Mouse (Mus musculus) G1E (cell line): ENCODE data around the gene Crlf1. TPM values are rescaled to one million over a fixed set of nuclear protein-coding genes. Genes with fewer than 3 reads are reported as not detected.

ENCODE experiments used
- ATAC-seq: 2 replicates; pipeline ENCODE4 v1.8.0; 2016; ENCODE audit warnings: mild to moderate bottlenecking; ENCODE audit not compliant: insufficient number of reproducible peaks, poor library complexity, low FRiP score, severe bottlenecking; ENCODE audit errors: extremely low read depth
- DNase-seq: peaks from one replicate; pipeline ENCODE4 v3.0.0; 2012; ENCODE audit warnings: low spot score
- H3K27me3 ChIP-seq: 2 replicates; pipeline ENCODE4 v1.6.1; 2012; ENCODE audit warnings: mild to moderate bottlenecking, low read length, inconsistent platforms; ENCODE audit not compliant: insufficient read depth
- H3K36me3 ChIP-seq: replicated peaks from 2 replicates; pipeline ENCODE3; 2012; ENCODE audit warnings: mild to moderate bottlenecking, inconsistent platforms
- H3K4me1 ChIP-seq: 2 replicates; pipeline ENCODE4 v1.6.1; 2012; ENCODE audit warnings: low read depth, low read length, inconsistent platforms, mixed read lengths; ENCODE audit not compliant: insufficient read depth
- H3K4me3 ChIP-seq: 2 replicates; pipeline ENCODE4 v1.5.1; 2012; ENCODE audit warnings: low read depth, mild to moderate bottlenecking, inconsistent platforms, low read length, moderate library complexity, mixed read lengths
- H3K9me3 ChIP-seq: replicated peaks from 2 replicates; pipeline ENCODE4 v1.6.1; 2012; ENCODE audit warnings: inconsistent platforms
- CTCF ChIP-seq: IDR thresholded peaks from 2 replicates; pipeline ENCODE4 v1.5.1; 2012; ENCODE audit warnings: low read depth, low read length, inconsistent platforms, mixed read lengths
- GATA1 ChIP-seq: IDR thresholded peaks from 2 replicates; pipeline ENCODE4 v1.6.1; 2012; ENCODE audit warnings: borderline replicate concordance, low read length, inconsistent platforms, mixed read lengths
- GATA2 ChIP-seq: IDR thresholded peaks from 2 replicates; pipeline ENCODE4 v1.6.1; 2012; ENCODE audit warnings: low read depth, low read length, inconsistent platforms, borderline replicate concordance
- POLR2AphosphoS5 ChIP-seq: IDR thresholded peaks from 2 replicates; pipeline ENCODE4 v1.6.1; 2012; ENCODE audit warnings: low read depth, low read length, inconsistent platforms; ENCODE audit not compliant: insufficient replicate concordance
- TAL1 ChIP-seq: conservative IDR thresholded peaks from 2 replicates; pipeline ENCODE4 v1.6.1; 2012; ENCODE audit warnings: low read depth, low read length, inconsistent platforms, mixed read lengths
- polyA plus RNA-seq: library from polyadenylated mRNA; stranded (reverse); fragments of >175 nt; gene quantifications from 2 replicates; pipeline ENCODE4 v1.2.3, GENCODE M21; 2012
- total RNA-seq, 2 experiments: library from RNA; stranded (forward) in 1 of 2; stranded (reverse) in 1 of 2; fragments of 200-1000 nt in 1 of 2; fragments of >200 nt in 1 of 2; fragmentation: Nextera tagmentation in 1 of 2; gene quantifications; 2 replicates each; pipeline ENCODE4 v1.2.3; 2014 to 2017

The Crlf1 gene
- total and polyA plus RNA-seq, 3 experiments = not detected

DNA sequence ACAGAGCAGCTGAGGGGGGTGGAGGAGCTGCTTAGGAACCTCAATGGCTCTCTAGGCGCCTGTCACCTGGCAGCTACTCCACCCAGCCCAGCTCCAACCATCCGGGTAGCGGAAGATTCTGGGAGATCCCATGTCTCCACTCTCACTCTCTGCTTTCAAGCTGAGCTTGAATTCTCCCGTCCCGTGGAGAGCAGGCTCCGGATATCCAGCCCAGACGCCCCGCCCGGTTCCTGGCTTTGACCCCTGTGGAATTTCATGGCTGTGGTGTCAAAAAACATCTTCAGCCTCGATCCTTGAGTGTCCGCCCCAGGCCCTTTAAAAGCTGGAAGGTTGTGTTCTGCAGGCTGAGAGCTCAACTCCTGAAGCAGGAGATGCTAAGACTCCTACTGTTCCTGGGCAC lies 26.2 kb upstream of the Crlf1 start:
- Histone ChIP-seq H3K36me3 (peaks cover 98% of the 10 kb centered on the region), H3K9me3 (no peaks in the 10 kb centered on the region), H3K27me3 (no peaks in the 10 kb centered on the region), H3K4me1 (peaks cover 44% of the 10 kb centered on the region), H3K4me3 (no peak overlapping the region)
- TF ChIP-seq GATA1 (no peak), CTCF (no peak), TAL1 (no peak), GATA2 (no peak)
- ATAC-seq (no peak), DNase-seq (no peak)

DNA sequence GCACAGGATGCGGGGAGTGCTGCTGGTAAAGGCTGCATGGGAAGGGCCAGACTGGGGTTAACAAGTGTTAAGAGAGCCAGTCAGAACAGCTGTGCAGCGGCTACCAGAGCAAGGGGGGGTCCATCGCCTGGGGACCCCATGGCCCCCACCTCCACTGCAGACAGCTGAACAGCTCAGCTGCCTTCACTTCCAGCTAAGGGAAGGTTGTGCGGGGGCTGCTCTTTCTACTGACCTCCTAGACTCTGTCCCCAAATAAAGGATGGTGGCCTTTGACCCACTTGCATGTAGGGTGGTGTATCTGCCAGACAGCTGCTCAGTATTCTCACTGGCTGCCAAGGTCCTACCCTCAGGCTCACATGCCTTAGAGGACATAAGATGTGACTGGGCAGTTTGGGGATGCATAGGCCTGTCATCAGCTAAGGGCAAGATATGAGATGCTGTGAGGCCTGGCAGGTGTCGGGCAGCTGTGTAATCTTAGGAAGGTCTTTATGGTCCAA lies 25.7 kb upstream of the Crlf1 start:
- H3K9me3 ChIP-seq = no peaks in the 10 kb centered on the region
- ATAC-seq (no peak), DNase-seq (no peak)
- peaks cover 42% of the 10 kb centered on the region for H3K4me1 ChIP-seq
- no peaks in the 10 kb centered on the region for H3K27me3 ChIP-seq
- peaks cover 98% of the 10 kb centered on the region for H3K36me3 ChIP-seq
- H3K4me3 ChIP-seq = no peak overlapping the region
- TF ChIP-seq GATA2 (no peak), GATA1 (no peak), TAL1 (no peak), POLR2AphosphoS5 (no peak), CTCF (no peak)

DNA sequence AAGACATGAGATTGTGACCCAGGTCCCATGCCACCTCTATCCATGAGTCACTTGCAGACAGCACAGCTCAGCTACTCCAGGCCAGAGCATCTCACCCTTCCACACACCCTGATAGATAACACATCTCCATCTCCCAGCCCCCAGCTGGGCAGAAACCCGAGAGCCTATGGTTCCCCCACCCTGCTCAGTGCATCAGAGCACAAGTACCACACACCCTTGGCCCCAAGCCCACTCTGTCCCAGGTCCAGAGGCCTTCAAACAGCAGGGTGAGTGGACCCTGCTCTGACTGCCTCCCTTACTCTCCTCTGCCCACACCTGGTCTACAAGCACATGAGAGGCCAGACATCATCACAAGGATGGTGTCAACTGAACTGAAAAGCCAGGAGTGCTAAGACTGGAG lies 25.1 kb upstream of the Crlf1 start:
- H3K36me3 ChIP-seq = peaks cover 98% of the 10 kb centered on the region
- H3K4me3 ChIP-seq = no peak overlapping the region
- H3K27me3 ChIP-seq = no peaks in the 10 kb centered on the region
- TF ChIP-seq GATA1 (no peak), TAL1 (no peak), GATA2 (no peak), POLR2AphosphoS5 (no peak), CTCF (no peak)
- H3K9me3 ChIP-seq = no peaks in the 10 kb centered on the region
- H3K4me1 ChIP-seq = peaks cover 40% of the 10 kb centered on the region
- ATAC-seq = no peak
- DNase-seq = no peak

DNA sequence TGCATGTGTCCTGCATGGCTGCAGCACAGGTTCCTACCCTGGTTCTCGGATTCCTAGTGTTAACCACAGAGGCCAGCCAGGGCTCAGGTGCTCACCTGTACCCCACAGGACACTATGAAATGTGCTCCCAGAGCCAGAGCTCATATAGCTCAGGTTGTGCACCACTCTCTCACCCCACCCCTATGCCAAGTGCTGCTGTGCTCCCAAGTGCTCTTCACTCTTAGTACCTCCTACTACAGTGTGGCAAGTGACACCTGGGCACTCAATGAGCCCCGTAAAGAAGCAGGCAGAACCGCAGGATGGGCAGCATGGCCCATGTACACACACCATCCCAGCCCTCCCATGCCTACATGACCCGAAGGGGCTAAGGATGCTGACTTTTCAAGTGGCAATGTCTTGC lies 24.2 kb upstream of the Crlf1 start:
- Histone ChIP-seq H3K4me3 (no peak overlapping the region; the same call in 1 of the 2 replicates), H3K9me3 (no peaks in the 10 kb centered on the region), H3K27me3 (no peaks in the 10 kb centered on the region), H3K4me1 (peaks cover 40% of the 10 kb centered on the region), H3K36me3 (peaks cover 97% of the 10 kb centered on the region)
- no peak for TF ChIP-seq GATA2
- TF ChIP-seq TAL1 = no peak
- TF ChIP-seq CTCF = no peak
- TF ChIP-seq GATA1 = no peak
- DNase-seq = no peak
- ATAC-seq = no peak

DNA sequence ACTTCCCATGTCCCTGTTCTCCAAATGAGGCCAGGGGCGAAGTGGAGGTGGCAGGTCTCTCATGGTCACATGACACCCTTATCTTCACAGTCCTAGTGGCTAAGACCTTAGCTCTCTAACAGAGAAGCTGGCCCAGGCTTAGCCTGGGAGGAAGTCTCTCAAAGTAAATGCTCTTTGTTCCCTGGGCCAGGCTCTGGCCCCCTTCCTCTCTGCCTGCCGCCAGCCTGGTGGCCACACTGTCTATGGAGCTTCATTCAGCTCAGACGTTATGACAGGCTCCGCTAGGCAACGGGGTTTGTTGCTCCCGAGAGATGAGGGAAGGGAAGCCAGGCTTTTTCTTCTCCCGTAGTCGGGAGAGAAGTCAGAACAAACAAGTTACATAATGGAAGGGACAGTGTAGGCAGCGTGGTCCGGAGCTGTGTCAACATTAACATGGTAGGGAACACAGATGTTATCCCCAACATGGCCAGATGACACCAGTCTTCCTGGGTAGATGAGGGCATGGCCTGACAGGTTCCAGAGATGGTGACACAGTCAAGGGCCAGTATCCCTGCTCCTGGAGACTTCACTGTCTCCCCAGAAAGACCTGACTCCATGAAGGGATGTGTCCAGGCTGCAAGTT lies 23.6 kb upstream of the Crlf1 start:
- H3K9me3 ChIP-seq = no peaks in the 10 kb centered on the region
- H3K4me3 ChIP-seq = no peak overlapping the region; the same call in 1 of the 2 replicates
- H3K36me3 ChIP-seq = peaks cover 93% of the 10 kb centered on the region
- TF ChIP-seq CTCF = no peak
- TF ChIP-seq GATA1 = no peak
- TF ChIP-seq POLR2AphosphoS5 = no peak
- no peak for TF ChIP-seq GATA2
- TF ChIP-seq TAL1 = no peak
- no peaks in the 10 kb centered on the region for H3K27me3 ChIP-seq
- ATAC-seq = peak; percentile 60
- DNase-seq = peak; percentile 44
- H3K4me1 ChIP-seq = peaks cover 40% of the 10 kb centered on the region

DNA sequence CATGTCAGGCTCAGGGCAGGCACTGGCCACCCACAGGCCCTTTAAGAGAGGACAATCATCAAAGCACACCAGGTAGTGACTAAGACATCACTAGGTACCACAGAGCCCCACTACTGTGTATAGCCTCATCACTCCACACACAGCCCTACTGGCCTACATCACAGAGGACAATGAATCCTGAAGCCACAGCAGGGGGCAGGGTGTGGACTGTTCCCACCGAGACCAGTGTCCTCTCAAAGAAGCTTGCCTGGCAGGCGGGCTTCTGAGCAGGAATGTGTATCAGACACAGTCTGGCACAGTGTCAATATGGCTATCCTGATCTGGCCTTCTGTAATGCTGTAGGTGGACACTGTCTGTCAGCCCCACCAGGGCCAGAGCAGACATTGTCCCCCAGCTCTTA lies 23.0 kb upstream of the Crlf1 start:
- Histone ChIP-seq H3K4me3 (no peak overlapping the region; the same call in 1 of the 2 replicates), H3K4me1 (peaks cover 39% of the 10 kb centered on the region)

More for the DNA sequence above, 23.0 kb upstream of the Crlf1 start:
- no peaks in the 10 kb centered on the region for H3K27me3 ChIP-seq
- no peaks in the 10 kb centered on the region for H3K9me3 ChIP-seq
- no peak for TF ChIP-seq TAL1
- TF ChIP-seq CTCF = no peak
- TF ChIP-seq GATA1 = no peak
- TF ChIP-seq GATA2 = no peak
- no peak for TF ChIP-seq POLR2AphosphoS5
- peaks cover 89% of the 10 kb centered on the region for H3K36me3 ChIP-seq
- ATAC-seq = no peak
- no peak for DNase-seq
